Mouse (Mus musculus) G1E (cell line): ENCODE results near the gene Arl8b.

Experiments used
- CTCF ChIP-seq: IDR thresholded peaks from 2 replicates; pipeline ENCODE4 v1.5.1; 2012; ENCODE audit warnings: low read depth, low read length, inconsistent platforms, mixed read lengths
- GATA1 ChIP-seq: IDR thresholded peaks from 2 replicates; pipeline ENCODE4 v1.6.1; 2012; ENCODE audit warnings: borderline replicate concordance, low read length, inconsistent platforms, mixed read lengths
- GATA2 ChIP-seq: IDR thresholded peaks from 2 replicates; pipeline ENCODE4 v1.6.1; 2012; ENCODE audit warnings: low read depth, low read length, inconsistent platforms, borderline replicate concordance
- POLR2AphosphoS5 ChIP-seq: IDR thresholded peaks from 2 replicates; pipeline ENCODE4 v1.6.1; 2012; ENCODE audit warnings: low read depth, low read length, inconsistent platforms; ENCODE audit not compliant: insufficient replicate concordance
- TAL1 ChIP-seq: conservative IDR thresholded peaks from 2 replicates; pipeline ENCODE4 v1.6.1; 2012; ENCODE audit warnings: low read depth, low read length, inconsistent platforms, mixed read lengths

DNA sequence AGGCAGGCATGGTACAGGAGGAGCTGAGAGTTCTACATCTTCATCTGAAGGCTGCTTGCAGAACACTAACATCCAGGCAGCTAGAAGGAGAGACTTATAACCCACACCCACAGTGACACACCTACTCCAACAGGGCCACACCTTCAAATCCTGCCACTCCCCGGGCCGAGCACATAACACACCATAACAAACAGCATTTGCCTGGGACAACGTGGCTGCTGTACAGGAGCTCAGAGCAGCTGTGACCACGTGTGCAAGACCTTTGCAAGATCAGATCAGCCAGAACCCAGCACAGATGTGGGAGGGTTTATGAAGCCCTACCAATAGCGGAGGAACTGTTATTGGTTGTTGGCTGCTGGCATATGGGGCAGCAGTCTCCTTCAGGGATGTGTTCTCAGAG, 83.4 kb downstream of the Arl8b start:
- TF ChIP-seq CTCF (no peak), GATA1 (no peak), TAL1 (no peak), POLR2AphosphoS5 (no peak), GATA2 (no peak)
